Mouse (Mus musculus): ENCODE results near the gene Serping1. TPM values are rescaled to one million over a fixed set of nuclear protein-coding genes. Genes with fewer than 3 reads are reported as not detected.
"Not testable (repeated sequence)": the region's sequence is repeated elsewhere in the genome, so short reads cannot be mapped to it uniquely, and the experiment has no call there.

Serping1 gene
- polyA plus RNA-seq, 1 experiment from 2014 or later, result 65.4 TPM

DNA sequence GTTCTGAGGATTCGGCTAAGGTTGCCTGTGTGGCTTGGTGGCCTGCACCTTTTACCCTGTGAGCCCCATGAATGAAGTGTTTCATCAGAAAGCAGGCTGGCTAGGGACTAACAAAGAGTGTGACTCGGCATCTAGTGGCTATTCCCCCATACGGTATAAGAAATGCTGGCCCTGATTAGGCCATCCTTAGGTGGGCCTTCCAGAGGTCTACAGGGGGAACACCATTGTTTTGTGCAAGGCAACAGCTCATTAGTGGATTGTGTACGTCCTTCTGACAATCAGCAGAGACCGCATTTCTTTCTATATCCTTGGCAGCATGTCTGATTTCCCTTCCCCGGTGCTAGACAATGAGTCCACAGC, 35.3 kb upstream of the Serping1 start:
- peak overlapping the region; percentile 58 for H3K4me2 ChIP-seq
- H3K9ac ChIP-seq, result no peak overlapping the region
- no peak overlapping the region for H3K4me3 ChIP-seq (ENCODE audit: low read depth, low read length)
- no peak for TF ChIP-seq CTCF (IDR thresholded peaks at IDR 0.05; ENCODE audit: low read depth)
- H3K27me3 ChIP-seq (ENCODE audit: insufficient read depth, low read length), result no peaks in the 10 kb centered on the region
- DNase-seq, result no peak
- no peaks in the 10 kb centered on the region for H3K9me3 ChIP-seq (ENCODE audit: low read depth, low read length)
- ATAC-seq (ENCODE audit: insufficient read depth), result no peak; the same call in 1 of the 2 replicates
- WGBS, result 70% methylated on average over 6 of the region's 6 CpGs
- H3K4me1 ChIP-seq (ENCODE audit: insufficient read depth), result no peaks in the 10 kb centered on the region
- no peaks in the 10 kb centered on the region for H3K36me3 ChIP-seq (ENCODE audit: insufficient read depth)
- 0 out of 2 replicates have a peak overlapping the region, but pooled peaks have one; percentile 30 for H3K27ac ChIP-seq (ENCODE audit: low read depth)

DNA sequence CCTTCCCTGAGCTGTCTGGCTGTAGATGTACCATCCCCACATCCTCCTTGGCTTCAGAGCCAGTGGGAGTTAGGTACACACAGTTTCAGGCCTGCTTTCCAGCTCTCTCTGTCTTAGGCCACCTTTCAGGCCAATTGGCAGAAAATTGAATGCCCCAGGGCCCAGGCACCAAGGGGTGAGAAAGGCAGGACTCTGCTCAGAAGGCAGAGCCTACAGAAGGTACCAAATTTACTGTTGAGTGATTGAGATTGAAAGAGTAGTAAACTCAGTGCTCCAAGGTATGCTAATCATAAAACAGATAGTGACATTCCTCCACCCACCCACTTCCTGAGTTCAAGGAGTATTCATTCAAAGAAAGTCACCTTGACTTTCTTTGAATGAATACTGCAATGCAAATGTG, 34.1 kb upstream of the Serping1 start:
- Histone ChIP-seq H3K9ac (no peak overlapping the region), H3K4me3 (ENCODE audit: low read depth, low read length) (no peak overlapping the region), H3K36me3 (ENCODE audit: insufficient read depth) (no peaks in the 10 kb centered on the region), H3K27ac (ENCODE audit: low read depth) (no peak overlapping the region), H3K27me3 (ENCODE audit: insufficient read depth, low read length) (no peaks in the 10 kb centered on the region), H3K4me2 (no peak overlapping the region), H3K4me1 (ENCODE audit: insufficient read depth) (no peaks in the 10 kb centered on the region), H3K9me3 (ENCODE audit: low read depth, low read length) (no peaks in the 10 kb centered on the region)
- no peak for TF ChIP-seq CTCF (IDR thresholded peaks at IDR 0.05; ENCODE audit: low read depth)
- DNase-seq (no peak), ATAC-seq (ENCODE audit: insufficient read depth) (no peak)

DNA sequence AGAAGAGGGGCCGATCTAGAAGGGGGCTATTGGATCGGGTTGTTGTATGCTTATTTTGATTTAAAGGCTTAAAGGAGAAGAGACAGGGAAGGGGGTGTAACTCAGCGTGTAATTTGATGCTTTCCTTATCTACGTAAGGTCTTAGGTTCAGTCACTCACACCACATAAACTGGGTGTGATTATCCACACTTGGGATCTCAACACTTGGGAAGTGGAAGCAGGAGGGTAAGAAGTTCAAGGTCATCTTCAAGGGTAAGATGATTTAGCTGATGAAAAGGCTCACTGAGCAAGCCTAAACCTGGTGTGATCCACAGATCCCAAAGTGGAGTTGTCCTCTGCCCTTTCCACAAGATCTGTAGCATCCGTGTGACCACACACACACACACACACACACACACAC, 31.3 kb upstream of the Serping1 start:
- 37% methylated on average over 5 of the region's 5 CpGs for WGBS

DNA sequence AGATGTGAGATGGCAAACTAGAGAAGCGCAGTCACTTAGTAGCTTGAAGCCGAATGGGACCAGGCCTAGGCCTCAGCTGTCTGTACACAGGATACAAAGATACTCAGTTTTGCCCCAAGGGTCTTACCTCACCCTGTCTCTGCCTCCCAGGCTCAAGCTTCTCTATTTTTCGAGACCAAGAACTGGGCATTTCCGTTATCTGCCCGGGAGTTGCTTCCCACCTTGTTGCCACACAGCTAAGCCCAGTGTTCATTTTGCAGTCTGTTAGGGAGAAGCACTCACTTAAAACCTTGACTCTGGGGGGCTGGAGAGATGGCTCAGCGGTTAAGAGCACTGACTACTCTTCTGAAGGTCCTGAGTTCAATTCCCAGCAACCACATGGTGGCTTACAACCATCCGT, 28.7 kb upstream of the Serping1 start:
- DNase-seq (no peak), ATAC-seq (ENCODE audit: insufficient read depth) (no peak)
- no peak overlapping the region for H3K9ac ChIP-seq
- no peak for TF ChIP-seq CTCF (IDR thresholded peaks at IDR 0.05; ENCODE audit: low read depth)
- no peaks in the 10 kb centered on the region for H3K9me3 ChIP-seq (ENCODE audit: low read depth, low read length)
- no peaks in the 10 kb centered on the region for H3K4me1 ChIP-seq (ENCODE audit: insufficient read depth)
- WGBS, result 82% methylated on average over 7 of the region's 7 CpGs
- no peak overlapping the region for H3K4me2 ChIP-seq
- H3K36me3 ChIP-seq (ENCODE audit: insufficient read depth), result no peaks in the 10 kb centered on the region
- no peak overlapping the region for H3K27ac ChIP-seq (ENCODE audit: low read depth)
- H3K27me3 ChIP-seq (ENCODE audit: insufficient read depth, low read length), result no peaks in the 10 kb centered on the region
- H3K4me3 ChIP-seq (ENCODE audit: low read depth, low read length), result no peak overlapping the region

More for the DNA sequence above, 31.3 kb upstream of the Serping1 start:
- Histone ChIP-seq H3K9ac (no peak overlapping the region), H3K4me3 (ENCODE audit: low read depth, low read length) (no peak overlapping the region), H3K4me2 (no peak overlapping the region), H3K27me3 (ENCODE audit: insufficient read depth, low read length) (no peaks in the 10 kb centered on the region), H3K4me1 (ENCODE audit: insufficient read depth) (no peaks in the 10 kb centered on the region), H3K9me3 (ENCODE audit: low read depth, low read length) (no peaks in the 10 kb centered on the region), H3K27ac (ENCODE audit: low read depth) (no peak overlapping the region), H3K36me3 (ENCODE audit: insufficient read depth) (no peaks in the 10 kb centered on the region)
- DNase-seq (no peak), ATAC-seq (ENCODE audit: insufficient read depth) (no peak)
- no peak for TF ChIP-seq CTCF (IDR thresholded peaks at IDR 0.05; ENCODE audit: low read depth)

GRCm38 (mm10) chr2:84801223-84801622, 26.0 kb upstream of the Serping1 start:
- H3K9ac ChIP-seq; H3K36me3 ChIP-seq (ENCODE audit: insufficient read depth); H3K9me3 ChIP-seq (ENCODE audit: low read depth, low read length); H3K27me3 ChIP-seq (ENCODE audit: insufficient read depth, low read length); H3K27ac ChIP-seq (ENCODE audit: low read depth); H3K4me2 ChIP-seq; DNase-seq; H3K4me1 ChIP-seq (ENCODE audit: insufficient read depth); H3K4me3 ChIP-seq (ENCODE audit: low read depth, low read length); ATAC-seq (ENCODE audit: insufficient read depth): not testable (repeated sequence)
- 79% methylated on average over 5 of the region's 5 CpGs for WGBS

GRCm38 (mm10) chr2:84800304-84800703, 25.1 kb upstream of the Serping1 start:
- WGBS, result 70% methylated on average over 4 of the region's 4 CpGs
- no peaks in the 10 kb centered on the region for H3K27me3 ChIP-seq (ENCODE audit: insufficient read depth, low read length)

DNA sequence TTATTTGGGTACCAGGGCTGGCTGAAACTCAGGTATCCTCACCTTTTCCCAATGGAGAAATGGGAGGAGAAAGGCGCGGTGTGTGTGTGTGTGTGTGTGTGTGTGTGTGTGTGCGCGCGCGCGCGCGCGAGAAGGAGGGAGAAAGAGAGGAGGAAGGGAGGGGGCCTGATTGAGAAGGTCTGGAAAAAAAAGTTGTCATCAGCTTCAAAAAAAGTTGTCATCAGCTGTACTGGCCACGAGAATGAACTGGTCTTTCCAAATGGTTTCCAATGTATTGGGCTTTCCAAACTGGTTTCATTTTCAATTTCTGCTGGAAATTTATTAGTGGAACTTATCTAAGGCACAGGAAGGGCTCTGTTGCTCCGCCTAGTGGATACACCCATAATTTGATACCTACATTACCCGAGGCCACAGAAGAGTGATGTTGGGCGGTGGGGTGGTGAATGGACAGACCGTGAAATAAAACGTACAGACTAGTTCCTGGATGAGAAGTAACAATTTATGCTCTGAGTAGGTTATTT, 23.9 kb upstream of the Serping1 start:
- under 1% methylated on average over 16 of the region's 16 CpGs for WGBS
- DNase-seq, result peak; percentile 93
- no peaks in the 10 kb centered on the region for H3K4me1 ChIP-seq (ENCODE audit: insufficient read depth)

More at GRCm38 (mm10) chr2:84800304-84800703, 25.1 kb upstream of the Serping1 start:
- no peak for TF ChIP-seq CTCF (IDR thresholded peaks at IDR 0.05; ENCODE audit: low read depth)
- Histone ChIP-seq H3K4me1 (ENCODE audit: insufficient read depth) (no peaks in the 10 kb centered on the region), H3K4me3 (ENCODE audit: low read depth, low read length) (peak overlapping the region; percentile 69; the same call in 1 of the 2 replicates), H3K4me2 (peak overlapping the region; percentile 27; the same call in 1 of the 2 replicates), H3K9ac (no peak overlapping the region), H3K36me3 (ENCODE audit: insufficient read depth) (no peaks in the 10 kb centered on the region), H3K27ac (ENCODE audit: low read depth) (no peak overlapping the region), H3K9me3 (ENCODE audit: low read depth, low read length) (no peaks in the 10 kb centered on the region)
- DNase-seq (no peak), ATAC-seq (ENCODE audit: insufficient read depth) (no peak)

More for the DNA sequence above, 23.9 kb upstream of the Serping1 start:
- H3K4me3 ChIP-seq (ENCODE audit: low read depth, low read length), result peak overlapping the region; percentile 69
- H3K9me3 ChIP-seq (ENCODE audit: low read depth, low read length), result no peaks in the 10 kb centered on the region
- no peaks in the 10 kb centered on the region for H3K36me3 ChIP-seq (ENCODE audit: insufficient read depth)
- peak; percentile 76 for ATAC-seq (ENCODE audit: insufficient read depth)
- peak; percentile 82 for TF ChIP-seq CTCF (IDR thresholded peaks at IDR 0.05; ENCODE audit: low read depth)
- H3K4me2 ChIP-seq, result peak overlapping the region; percentile 97
- H3K9ac ChIP-seq, result peak overlapping the region; percentile 62
- H3K27me3 ChIP-seq (ENCODE audit: insufficient read depth, low read length), result no peaks in the 10 kb centered on the region
- peak overlapping the region; percentile 46; the same call in 1 of the 2 replicates for H3K27ac ChIP-seq (ENCODE audit: low read depth)

Measured in lung, embryonic 14.5 days (tissue).